In the genomic region with DNA sequence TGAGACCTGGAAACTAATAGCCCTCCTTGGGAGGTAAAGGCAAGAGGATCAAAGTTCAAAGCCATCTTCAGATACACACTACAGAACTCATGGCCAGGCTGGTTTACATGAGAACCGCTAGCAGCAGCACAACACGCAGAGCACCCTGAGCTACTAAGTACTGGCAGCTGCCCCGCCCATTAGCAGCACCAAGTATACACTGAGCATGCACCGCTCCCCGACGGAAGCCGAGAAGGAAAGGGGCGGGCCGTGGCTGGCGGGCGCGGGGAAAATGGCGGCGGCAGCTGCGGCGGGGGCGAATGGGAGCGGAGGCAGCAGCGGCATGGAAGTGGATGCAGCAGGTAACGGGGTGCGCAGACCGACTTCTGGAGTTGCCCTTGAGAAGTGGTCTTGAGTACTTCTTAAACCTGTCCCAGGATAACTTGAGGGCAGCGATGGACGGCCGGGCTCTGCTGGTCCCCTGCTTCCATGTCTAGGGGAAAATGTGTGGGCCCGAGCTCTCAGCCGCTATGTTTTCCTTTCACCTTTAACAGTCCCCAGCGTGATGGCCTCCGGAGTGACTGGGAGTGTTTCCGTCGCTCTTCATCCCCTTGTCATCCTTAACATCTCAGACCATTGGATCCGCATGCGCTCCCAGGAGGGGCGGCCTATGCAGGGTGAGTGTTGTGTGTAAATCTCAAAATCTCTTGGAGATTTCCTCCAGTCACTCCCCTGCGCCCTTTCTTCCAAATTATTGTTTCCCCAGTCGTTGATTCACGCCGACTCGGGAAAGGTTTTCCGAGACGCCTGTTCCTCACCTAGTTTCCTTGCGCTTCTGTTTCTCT, we compare ENCODE assay signal across 8 mouse cellular contexts. TPM values are rescaled to one million over a fixed set of nuclear protein-coding genes. Genes with fewer than 3 reads are reported as not detected.
DNase-seq lines count a peak whose midpoint lies in the region; ATAC-seq and TF ChIP-seq lines count a peak whose summit lies in the region.

A gene (plus strand): TSS at position 230 of the 824 bp plus-strand sequence.

- peak; percentile 85; the same call in 1 of the 2 replicates for TF ChIP-seq POLR2A in lung, adult 2 months (IDR thresholded peaks at IDR 0.05; ENCODE audit: borderline replicate concordance, extremely low read depth, low read depth, low read length)

- DNase-seq in ES-CJ7 (ENCODE audit: low read depth, low spot score) = peak; percentile 95
- peak; percentile 93 for DNase-seq in cerebellum, adult 11-12 months
- DNase-seq in heart, postnatal 25 days (ENCODE audit: low spot score) = peak; percentile 84
- DNase-seq in layer of hippocampus, adult 18-20 months (ENCODE audit: low spot score in 2 of 2) = peak; percentile 94 to 96
- DNase-seq in lung, adult 2 months = peak; percentile 96
- peak; percentile 89 to 91 for DNase-seq in thymus, adult 18-20 months

- ATAC-seq in forebrain, embryonic 15.5 days (replicated peaks) = peak; percentile 97
- peak; percentile 98 for ATAC-seq in neutrophil, adult 5-6 weeks (ENCODE audit: extremely low read depth, insufficient number of reproducible peaks, low FRiP score, poor library complexity, severe bottlenecking)

- H3K27ac ChIP-seq in forebrain, embryonic 15.5 days (replicated peaks) = peak within 1 kb of the TSS; percentile 76

- intact Hi-C loops in heart, postnatal 25 days (cut with DNase I) = no loop called here

- peak within 1 kb of the TSS; percentile 80 for H3K4me3 ChIP-seq in forebrain, embryonic 15.5 days
- H3K4me3 ChIP-seq in lung, adult 2 months (replicated peaks; ENCODE audit: extremely low read depth, low read depth, low read length) = peak within 1 kb of the TSS; percentile 93

- no peaks in the 10 kb centered on the region for H3K9me3 ChIP-seq in forebrain, embryonic 15.5 days

- peak within 1 kb of the TSS; percentile 79 for H3K9ac ChIP-seq in forebrain, embryonic 15.5 days (replicated peaks)

- peaks cover 39% of the 10 kb centered on the region for H3K36me3 ChIP-seq in forebrain, embryonic 15.5 days

- no peak for TF ChIP-seq CTCF in lung, adult 2 months (IDR thresholded peaks at IDR 0.05; ENCODE audit: insufficient read depth, low read length)

- H3K4me1 ChIP-seq in forebrain, embryonic 15.5 days = peaks cover 16% of the 10 kb centered on the region
- H3K4me1 ChIP-seq in lung, adult 2 months (ENCODE audit: control insufficient read depth, insufficient read depth, low read length) = no peaks in the 10 kb centered on the region

- H3K4me2 ChIP-seq in forebrain, embryonic 15.5 days (replicated peaks) = peak within 1 kb of the TSS; percentile 48

- no peaks in the 10 kb centered on the region for H3K27me3 ChIP-seq in forebrain, embryonic 15.5 days

- WGBS in forebrain, embryonic 15.5 days = 1% methylated on average over 42 of the region's 42 CpGs
- 1% methylated on average over 42 of the region's 42 CpGs for WGBS in lung, adult 2 months

RNA-seq across cellular contexts. Expression of the gene that starts here (rescaled TPM):
- polyA plus RNA-seq in forebrain, embryonic 15.5 days (2015; fragmentation: Nextera tagmentation; extraction: Ambion mirVana) = 289 and 293 TPM in 2 replicates
- total RNA-seq in heart, postnatal 25 days (2021) = 100 to 1,000 TPM; 124 to 126 TPM
- 100 to 1,000 TPM; 139 to 142 TPM for total RNA-seq in layer of hippocampus, adult 18-20 months (2021)
- 47.7 and 59.9 TPM in 2 replicates for polyA plus RNA-seq in lung, adult 2 months (2012; rRNA removed)
- total RNA-seq in neutrophil, adult 5-6 weeks (2017) = 14.2 and 19.2 TPM in 2 replicates

Comparison
In these comparisons a context has a peak if more than half of its experiments do, and no peak if none do; other contexts are left out.
1. Peak in every context shown above with its lines: DNase-seq, ATAC-seq, H3K4me3 ChIP-seq and H3K27ac ChIP-seq.